Mouse (Mus musculus): ENCODE measurements around the gene Itgb3.
"Not testable (repeated sequence)": the region's sequence is repeated elsewhere in the genome, so short reads cannot be mapped to it uniquely, and the experiment has no call there.

- TF ChIP-seq GATA1 (IDR thresholded peaks at IDR 0.05; ENCODE audit: borderline replicate concordance, low read length); FLI1 (IDR thresholded peaks at IDR 0.05; ENCODE audit: low read length): not testable (repeated sequence)
Measured at GRCm38 (mm10) chr11:104570515-104570914, 37.3 kb upstream of the Itgb3 start.

Measured in megakaryocyte, embryonic 14.5 days (primary cell).